Mouse (Mus musculus) intestine, postnatal 0 days (tissue): ENCODE results near the gene Sbno2. TPM values are rescaled to one million over a fixed set of nuclear protein-coding genes. Genes with fewer than 3 reads are reported as not detected.

Experiments
- ATAC-seq: fragments of 200-750 bp; cut with Nextera tagmentation; 2 replicates; pipeline ENCODE4 v1.8.0; 2017; ENCODE audit warnings: mild to moderate bottlenecking, moderate TSS enrichment, moderate library complexity
- H3K27ac ChIP-seq: fragments of 300-500 bp; sonication (generic); 2 replicates; pipeline ENCODE4 v1.5.1; 2014; ENCODE audit warnings: mild to moderate bottlenecking, low read depth, low read length, moderate library complexity
- H3K27me3 ChIP-seq: fragments of 300-500 bp; sonication (generic); replicated peaks from 2 replicates; pipeline ENCODE4 v1.6.1; 2014; ENCODE audit warnings: low read length, mixed read lengths; ENCODE audit not compliant: control insufficient read depth, insufficient read depth
- H3K36me3 ChIP-seq: fragments of 300-500 bp; sonication (generic); 2 replicates; pipeline ENCODE4 v1.6.1; 2014; ENCODE audit warnings: mild to moderate bottlenecking, moderate library complexity; ENCODE audit not compliant: control insufficient read depth, insufficient read depth
- H3K4me1 ChIP-seq: fragments of 300-500 bp; sonication (generic); replicated peaks from 2 replicates; pipeline ENCODE4 v1.6.1; 2014; ENCODE audit warnings: antibody characterized with exemption, low read length, mixed read lengths; ENCODE audit not compliant: control insufficient read depth, insufficient read depth
- H3K4me2 ChIP-seq: fragments of 300-500 bp; sonication (generic); replicated peaks from 2 replicates; pipeline ENCODE4 v1.6.1; 2014; ENCODE audit warnings: low read depth, mild to moderate bottlenecking, moderate library complexity
- H3K4me3 ChIP-seq: fragments of 300-500 bp; sonication (generic); 2 replicates; pipeline ENCODE4 v1.5.1; 2014; ENCODE audit warnings: low read depth, low read length
- H3K9ac ChIP-seq: fragments of 300-500 bp; sonication (generic); 2 replicates; pipeline ENCODE4 v1.6.1; 2014; ENCODE audit warnings: mild to moderate bottlenecking, low read depth, low read length
- H3K9me3 ChIP-seq: fragments of 300-500 bp; sonication (generic); 2 replicates; pipeline ENCODE4 v1.6.1; 2016; ENCODE audit warnings: mixed run types; ENCODE audit not compliant: control insufficient read depth
- CTCF ChIP-seq: sonication (generic); IDR thresholded peaks from 2 replicates; pipeline ENCODE4 v1.5.1; 2016; ENCODE audit warnings: low read depth, mild to moderate bottlenecking, control low read depth, antibody characterized with exemption, moderate library complexity
- WGBS: fragments of 180-500 bp; shearing (Covaris S2); extraction: QIAGEN DNeasy Blood & Tissue Kit; methylation state at CpG from one replicate; pipeline ENCODE4 v1.1.7; 2014; 5-methylcytosine and 5-hydroxymethylcytosine counted together
- polyA plus RNA-seq: library from polyadenylated mRNA; unstranded; fragments of >200 nt; fragmentation: Nextera tagmentation; extraction: Ambion mirVana; gene quantifications from 2 replicates; pipeline ENCODE4 v1.2.1, GENCODE M21; 2015

The Sbno2 gene
- polyA plus RNA-seq, 1 experiment from 2014 or later = 9.8 TPM

GRCm38 (mm10) chr10:80114341-80115284 is 9.2 kb upstream of the Sbno2 start:
- H3K27me3 ChIP-seq = no peaks in the 10 kb centered on the region
- H3K9me3 ChIP-seq = no peaks in the 10 kb centered on the region
- peak overlapping the region; percentile 49 for H3K9ac ChIP-seq
- TF ChIP-seq CTCF = peak; percentile 97
- WGBS = 3% methylated on average over 27 of the region's 27 CpGs
- peak overlapping the region; percentile 46 for H3K4me3 ChIP-seq
- H3K27ac ChIP-seq = peak overlapping the region; percentile 91
- H3K36me3 ChIP-seq = peaks cover 3% of the 10 kb centered on the region; the same call in 1 of the 2 replicates
- H3K4me1 ChIP-seq = no peaks in the 10 kb centered on the region; the same call in 1 of the 2 replicates
- ATAC-seq = peak; percentile 55
- H3K4me2 ChIP-seq = peak overlapping the region; percentile 73

DNA sequence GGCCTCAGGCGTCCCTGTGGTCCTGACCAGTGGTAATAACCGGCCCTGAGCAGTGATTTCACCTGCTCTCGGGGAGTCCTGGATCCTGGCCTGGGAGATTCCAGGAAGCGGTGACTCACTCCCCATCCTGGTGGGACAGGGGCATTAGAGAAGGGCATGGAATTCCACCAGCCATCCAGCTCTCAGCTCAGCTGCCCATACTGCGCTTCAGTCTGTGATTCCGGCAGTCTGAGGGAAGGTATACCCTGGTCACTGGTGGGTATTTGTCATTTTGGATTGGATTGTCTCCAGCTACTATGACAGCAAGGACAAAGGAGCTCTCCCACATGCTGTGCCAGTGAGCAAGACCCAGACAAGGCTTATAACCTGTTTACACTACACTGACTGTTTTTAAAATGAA is 2.3 kb upstream of the Sbno2 start:
- ATAC-seq = no peak
- H3K4me3 ChIP-seq = no peak overlapping the region
- H3K27me3 ChIP-seq = no peaks in the 10 kb centered on the region
- H3K4me2 ChIP-seq = no peak overlapping the region
- H3K27ac ChIP-seq = no peak overlapping the region; the same call in 1 of the 2 replicates
- no peaks in the 10 kb centered on the region for H3K9me3 ChIP-seq
- H3K36me3 ChIP-seq = no peaks in the 10 kb centered on the region
- 62% methylated on average over 6 of the region's 6 CpGs for WGBS
- H3K4me1 ChIP-seq = no peaks in the 10 kb centered on the region; the same call in 1 of the 2 replicates
- TF ChIP-seq CTCF = no peak
- H3K9ac ChIP-seq = no peak overlapping the region

- Histone ChIP-seq H3K9me3 (no peaks in the 10 kb centered on the region), H3K4me3 (no peak overlapping the region), H3K36me3 (no peaks in the 10 kb centered on the region), H3K4me1 (peaks cover 6% of the 10 kb centered on the region; the same call in 1 of the 2 replicates), H3K27ac (no peak overlapping the region), H3K9ac (no peak overlapping the region; the same call in 1 of the 2 replicates), H3K27me3 (no peaks in the 10 kb centered on the region), H3K4me2 (peak overlapping the region; percentile 41)
- TF ChIP-seq CTCF = no peak
- ATAC-seq = peak; percentile 41
- 42% methylated on average over 5 of the region's 5 CpGs for WGBS
Measured at GRCm38 (mm10) chr10:80105926-80106325, 555 bp upstream of the Sbno2 start.

DNA sequence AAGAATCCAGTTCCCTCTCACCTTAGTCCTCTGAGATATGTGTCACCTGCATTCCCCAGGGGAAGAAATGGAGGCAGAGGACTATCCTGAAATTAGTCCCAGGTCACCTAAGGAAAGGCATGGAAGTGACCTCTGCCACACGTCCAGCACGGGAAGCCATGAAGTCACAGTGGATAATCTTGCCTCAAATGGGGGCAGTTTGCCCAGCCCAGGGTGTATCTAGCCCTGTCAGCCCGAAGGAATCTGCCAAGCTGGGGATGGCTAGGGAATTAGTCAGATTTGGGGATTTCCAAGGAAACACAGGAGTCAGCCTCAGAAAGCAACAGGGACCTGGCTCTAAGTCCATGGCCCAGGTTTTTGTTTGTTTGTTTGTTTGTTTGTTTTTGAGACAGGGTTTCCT is 1.2 kb downstream of the Sbno2 start:
- ATAC-seq = no peak
- no peak overlapping the region for H3K27ac ChIP-seq
- H3K9ac ChIP-seq = no peak overlapping the region
- WGBS = 82% methylated on average over 3 of the region's 3 CpGs
- no peak for TF ChIP-seq CTCF
- no peaks in the 10 kb centered on the region for H3K9me3 ChIP-seq
- H3K36me3 ChIP-seq = no peaks in the 10 kb centered on the region
- no peak overlapping the region for H3K4me2 ChIP-seq
- no peak overlapping the region for H3K4me3 ChIP-seq
- H3K4me1 ChIP-seq = peaks cover 6% of the 10 kb centered on the region; the same call in 1 of the 2 replicates
- no peaks in the 10 kb centered on the region for H3K27me3 ChIP-seq

DNA sequence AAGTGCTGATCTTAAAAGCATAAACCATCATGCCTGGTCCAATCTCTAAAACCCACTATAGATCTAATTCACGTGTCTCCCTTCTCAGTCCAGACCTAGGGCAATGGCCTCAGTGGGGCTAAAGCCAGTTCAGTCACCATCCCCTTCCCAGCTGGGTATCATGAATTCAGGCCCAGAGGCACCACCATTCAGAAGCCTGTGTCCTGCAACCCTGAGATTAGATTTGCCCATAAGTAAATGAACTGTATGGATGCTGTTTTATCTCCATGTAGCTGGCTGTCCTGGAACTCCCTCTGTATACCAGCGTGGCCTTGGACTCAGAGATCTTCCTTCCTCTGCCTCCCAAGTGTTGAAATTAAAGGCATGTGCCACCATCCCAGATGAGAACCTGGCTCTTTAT is 2.3 kb downstream of the Sbno2 start:
- TF ChIP-seq CTCF = no peak
- Histone ChIP-seq H3K4me1 (peaks cover 6% of the 10 kb centered on the region; the same call in 1 of the 2 replicates), H3K36me3 (no peaks in the 10 kb centered on the region), H3K9me3 (no peaks in the 10 kb centered on the region), H3K27me3 (no peaks in the 10 kb centered on the region), H3K4me2 (peak overlapping the region; percentile 93; the same call in 1 of the 2 replicates), H3K4me3 (no peak overlapping the region), H3K27ac (no peak overlapping the region), H3K9ac (peak overlapping the region; percentile 85; the same call in 1 of the 2 replicates)
- ATAC-seq = no peak
- WGBS = 80% methylated on average over 2 of the region's 2 CpGs

GRCm38 (mm10) chr10:80102216-80102915 is 3.0 kb downstream of the Sbno2 start:
- Histone ChIP-seq H3K9ac (peak overlapping the region; percentile 85), H3K4me1 (peaks cover 10% of the 10 kb centered on the region), H3K4me2 (peak overlapping the region; percentile 93), H3K9me3 (no peaks in the 10 kb centered on the region), H3K27ac (peak overlapping the region; percentile 75), H3K36me3 (no peaks in the 10 kb centered on the region), H3K27me3 (no peaks in the 10 kb centered on the region), H3K4me3 (peak overlapping the region; percentile 70)
- TF ChIP-seq CTCF = no peak
- 0% methylated on average over 56 of the region's 59 CpGs for WGBS
- ATAC-seq = peak; percentile 55
